Mouse (Mus musculus) cerebellum, adult 11 months (tissue): ENCODE data around the gene Urgcp.
"Not testable (repeated sequence)": the region's sequence is repeated elsewhere in the genome, so short reads cannot be mapped to it uniquely, and the experiment has no call there.

Experiments
- DNase-seq: peaks from one replicate; pipeline ENCODE4 v3.0.0; 2022

Gene Urgcp

DNA sequence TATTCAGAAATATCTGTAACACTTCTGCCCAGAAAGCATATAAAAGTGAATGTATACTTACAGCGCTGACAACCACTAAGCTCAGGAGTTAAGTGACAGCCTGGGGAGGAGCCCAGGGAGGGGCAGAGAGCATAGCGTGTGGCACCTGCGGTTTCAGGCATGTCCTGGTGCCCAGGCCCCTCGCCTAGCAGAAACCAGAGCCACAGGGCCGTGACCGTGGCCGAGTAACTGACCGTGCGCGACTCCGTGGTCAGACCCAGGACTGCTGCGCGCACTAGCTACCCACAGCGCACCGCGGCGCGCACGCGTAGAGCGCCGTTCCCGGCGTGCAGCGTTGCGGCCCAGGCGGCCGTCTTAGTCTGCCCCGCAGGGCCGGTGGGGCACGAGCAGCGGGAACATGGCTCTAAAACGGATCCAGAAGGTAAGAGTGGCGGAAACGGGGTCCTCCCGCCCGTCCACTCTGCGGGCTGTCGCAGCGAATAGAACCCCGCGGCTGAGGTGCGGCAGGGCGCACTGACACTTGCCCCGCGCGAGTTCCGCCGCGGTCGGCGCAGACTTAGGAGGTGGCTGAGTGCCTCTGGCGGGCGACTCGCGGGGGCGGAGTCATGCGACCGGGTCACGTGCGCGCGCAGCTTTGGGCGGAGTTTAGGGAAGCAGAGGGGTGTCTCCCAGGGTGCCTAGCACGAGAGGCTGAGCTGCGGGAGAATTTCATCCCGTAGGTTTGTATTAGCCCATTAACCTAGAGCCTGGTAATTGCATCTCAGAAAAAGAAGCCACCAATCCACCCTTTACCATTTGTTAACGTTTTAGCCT is at the start of gene Urgcp:
Urgcp (minus strand) TSS at position 557 of the 813 bp plus-strand sequence.
- DNase-seq: peak; percentile 92

DNA sequence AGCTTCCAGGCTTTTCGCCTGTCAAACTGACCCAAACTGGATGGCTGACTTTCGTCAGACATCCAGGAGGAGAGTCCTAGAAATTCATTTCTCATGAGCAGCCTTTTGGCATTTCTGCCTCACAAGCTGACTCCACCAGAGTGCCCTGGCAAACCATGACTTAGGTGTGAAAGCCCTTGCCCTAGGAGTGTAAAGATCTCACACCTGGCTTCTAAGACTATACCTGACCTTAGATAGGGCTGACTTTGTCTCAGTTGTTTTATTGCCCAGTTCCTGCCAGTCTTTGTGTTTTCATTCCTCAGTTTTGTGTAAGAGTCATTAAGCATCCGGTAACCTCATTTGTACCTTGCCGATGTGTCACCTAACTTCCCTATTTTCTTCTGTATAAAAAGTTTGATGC is 47.3 kb upstream of the Urgcp start:
- not testable (repeated sequence) for DNase-seq

- DNase-seq: no peak
Observed at GRCm38 (mm10) chr11:5807956-5808355, 45.8 kb upstream of the Urgcp start.

- no peak for DNase-seq
Observed at GRCm38 (mm10) chr11:5805711-5806110, 43.5 kb upstream of the Urgcp start.

- DNase-seq: no peak
Observed at GRCm38 (mm10) chr11:5804174-5804573, 42.0 kb upstream of the Urgcp start.

GRCm38 (mm10) chr11:5803551-5803981 is 41.4 kb upstream of the Urgcp start, which contains the start of gene Pgam2:
Gene Pgam2 (minus strand): TSS chr11:5803733.
- no peak for DNase-seq

DNA sequence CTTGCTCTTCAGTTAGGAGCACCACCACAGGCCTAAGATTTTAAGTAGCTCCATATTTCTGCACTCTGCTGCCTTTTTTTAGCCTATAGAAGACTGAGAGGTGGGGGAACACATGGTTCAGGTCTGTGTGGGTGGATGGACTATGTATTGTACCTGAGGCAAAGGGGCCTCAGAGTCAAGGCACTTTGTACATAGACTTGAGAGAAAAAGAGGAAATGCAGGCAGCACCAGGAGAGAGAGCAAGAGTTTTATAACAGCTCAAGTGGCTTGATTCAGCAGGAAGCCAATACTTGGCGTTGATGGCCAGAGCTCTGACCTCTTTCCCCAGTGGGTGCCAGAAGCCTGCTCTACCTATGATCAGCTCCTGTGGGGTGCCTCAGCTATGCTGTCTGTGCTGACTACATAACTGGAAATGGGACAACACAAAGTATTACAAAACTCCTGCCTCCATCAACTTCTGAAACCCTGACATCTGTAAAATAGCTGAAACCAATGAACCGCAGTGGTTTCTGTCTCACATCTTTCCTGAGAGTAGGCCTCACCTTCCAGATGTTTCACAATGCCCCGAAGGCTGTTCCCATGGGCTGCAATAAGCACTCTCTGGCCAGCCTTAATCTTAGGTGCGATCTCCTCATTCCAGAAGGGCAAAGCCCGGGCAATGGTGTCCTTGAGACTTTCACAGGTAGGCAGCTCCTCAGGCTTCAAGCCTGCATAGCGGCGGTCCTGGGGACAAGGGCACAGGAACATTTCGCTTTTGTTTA is 40.5 kb upstream of the Urgcp start:
- DNase-seq: no peak

GRCm38 (mm10) chr11:5802005-5802404 is 39.8 kb upstream of the Urgcp start:
- no peak for DNase-seq

DNA sequence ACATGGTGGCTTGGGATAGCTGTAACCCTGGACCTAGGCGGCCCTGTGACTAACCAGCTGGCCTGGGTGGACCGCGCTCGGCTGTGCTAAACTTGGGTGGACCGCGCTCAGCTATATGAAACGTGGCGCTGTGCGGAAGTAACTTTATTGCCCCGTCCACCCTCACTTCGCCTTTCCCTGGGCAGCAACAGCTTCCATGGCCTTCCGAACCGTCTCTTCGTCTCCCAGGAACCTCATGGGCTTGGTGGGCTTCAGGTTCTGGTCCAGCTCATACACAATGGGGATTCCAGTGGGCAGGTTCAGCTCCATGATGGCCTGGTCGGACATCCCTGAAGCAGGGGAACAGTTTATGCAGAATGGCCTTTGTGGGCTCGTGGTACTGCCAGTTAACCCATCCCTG is 39.3 kb upstream of the Urgcp start:
- DNase-seq: no peak

DNA sequence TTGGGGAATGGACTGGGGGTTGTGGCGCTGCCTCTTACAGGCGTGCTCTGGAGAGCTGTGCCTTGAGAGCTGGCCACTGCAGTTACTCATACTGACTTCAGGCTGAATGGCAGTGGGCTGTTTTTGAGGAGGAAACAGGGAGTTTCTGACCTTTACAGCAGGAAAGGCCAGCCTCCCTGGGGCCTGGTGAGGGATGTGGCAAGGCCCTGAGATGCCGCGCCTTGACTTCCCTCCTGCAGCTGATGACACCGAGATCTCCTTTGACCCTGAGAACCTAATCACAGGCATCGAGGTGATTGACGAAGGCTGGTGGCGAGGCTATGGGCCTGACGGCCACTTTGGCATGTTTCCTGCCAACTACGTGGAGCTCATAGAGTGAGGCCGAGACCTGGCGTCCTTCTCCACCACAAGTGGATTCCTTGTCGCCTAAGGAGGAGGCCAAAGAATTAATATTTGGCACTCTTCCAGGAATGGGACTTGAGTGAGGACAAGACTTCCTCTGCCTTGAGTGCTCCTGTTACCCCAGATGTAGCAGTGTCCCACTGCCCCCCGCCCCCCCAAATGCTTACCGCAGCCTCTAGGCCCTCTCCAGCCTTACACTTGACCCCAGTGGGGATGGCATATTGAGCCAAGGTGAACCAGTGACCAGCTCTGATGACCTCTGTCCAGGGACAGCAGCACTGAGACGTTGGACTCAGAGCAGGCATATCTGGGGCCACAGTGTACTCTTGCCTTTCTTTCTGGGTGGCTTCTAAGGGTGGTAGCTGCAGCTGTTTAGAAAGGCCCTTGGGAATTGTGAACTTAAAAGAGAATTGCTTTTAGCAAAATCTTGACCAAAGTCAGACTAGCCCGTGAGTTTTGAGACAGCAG is 37.7 kb upstream of the Urgcp start:
- no peak for DNase-seq

DNA sequence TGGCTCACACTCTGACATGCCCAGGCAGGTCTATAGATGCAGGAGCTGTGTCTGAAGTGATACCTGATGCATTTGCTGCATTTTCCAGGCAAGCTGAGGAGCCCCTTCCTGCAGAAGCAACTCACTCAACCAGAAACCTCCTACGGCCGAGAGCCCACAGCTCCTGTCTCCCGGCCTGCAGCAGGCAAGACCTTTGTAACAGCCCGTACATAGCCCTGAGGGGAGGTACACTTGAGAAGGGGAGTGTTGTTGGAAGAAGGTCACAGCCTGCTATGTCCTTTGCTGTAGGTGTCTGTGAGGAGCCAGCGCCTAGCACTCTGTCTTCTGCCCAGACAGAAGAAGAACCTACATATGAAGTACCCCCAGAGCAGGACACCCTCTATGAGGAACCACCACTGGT is 35.8 kb upstream of the Urgcp start:
- no peak for DNase-seq

GRCm38 (mm10) chr11:5797371-5797770 is 35.2 kb upstream of the Urgcp start:
- DNase-seq: no peak

GRCm38 (mm10) chr11:5796939-5797338 is 34.8 kb upstream of the Urgcp start:
- DNase-seq: no peak

- no peak for DNase-seq
Observed at GRCm38 (mm10) chr11:5795706-5796105, 33.5 kb upstream of the Urgcp start.

DNA sequence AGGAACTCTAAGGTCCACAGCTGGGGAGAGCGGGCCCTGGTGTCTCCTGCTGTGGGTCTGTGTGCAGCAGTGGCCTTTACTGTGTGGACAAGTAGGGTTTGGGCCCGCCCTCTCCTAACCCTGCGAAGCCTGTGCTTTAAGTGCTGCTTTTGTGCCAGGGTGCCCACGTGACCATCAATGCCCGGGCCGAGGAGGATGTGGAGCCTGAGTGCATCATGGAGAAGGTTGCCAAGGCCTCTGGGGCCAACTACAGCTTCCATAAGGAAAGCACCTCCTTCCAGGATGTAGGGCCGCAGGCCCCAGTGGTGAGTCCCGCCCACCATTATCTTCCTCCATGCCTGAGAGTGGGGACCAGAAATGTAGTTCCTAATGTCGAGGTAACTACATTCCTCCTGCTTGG is 33.1 kb upstream of the Urgcp start:
- no peak for DNase-seq

GRCm38 (mm10) chr11:5790431-5790830 is 28.3 kb upstream of the Urgcp start:
- DNase-seq: no peak

DNA sequence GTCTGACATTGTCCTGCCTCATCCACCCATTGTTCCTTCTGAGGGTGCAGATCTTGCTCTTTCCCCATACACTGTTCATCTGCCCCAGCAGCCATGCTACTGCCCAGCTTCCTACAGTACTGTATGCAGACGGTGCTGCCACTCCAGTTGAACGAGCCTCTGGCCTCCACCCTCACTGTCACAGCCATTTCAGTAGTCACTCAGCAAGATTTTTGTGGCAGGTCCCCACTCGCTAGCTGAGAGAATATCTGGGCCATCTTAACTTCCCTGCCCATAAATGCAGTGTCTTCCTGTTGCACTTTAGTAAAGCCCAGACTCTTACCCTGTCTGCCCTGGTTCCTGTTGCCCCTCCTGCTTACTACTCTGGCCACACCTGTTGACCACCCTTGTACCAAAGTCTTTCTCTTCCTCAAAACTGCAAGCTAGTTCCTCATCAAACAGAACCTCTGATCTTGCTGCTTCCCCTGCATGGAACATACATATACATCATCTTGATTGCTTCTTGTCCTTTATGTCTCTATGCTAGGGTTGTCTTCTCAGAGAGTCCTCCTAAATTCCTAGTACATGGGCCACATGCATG is 27.7 kb upstream of the Urgcp start:
- no peak for DNase-seq

DNA sequence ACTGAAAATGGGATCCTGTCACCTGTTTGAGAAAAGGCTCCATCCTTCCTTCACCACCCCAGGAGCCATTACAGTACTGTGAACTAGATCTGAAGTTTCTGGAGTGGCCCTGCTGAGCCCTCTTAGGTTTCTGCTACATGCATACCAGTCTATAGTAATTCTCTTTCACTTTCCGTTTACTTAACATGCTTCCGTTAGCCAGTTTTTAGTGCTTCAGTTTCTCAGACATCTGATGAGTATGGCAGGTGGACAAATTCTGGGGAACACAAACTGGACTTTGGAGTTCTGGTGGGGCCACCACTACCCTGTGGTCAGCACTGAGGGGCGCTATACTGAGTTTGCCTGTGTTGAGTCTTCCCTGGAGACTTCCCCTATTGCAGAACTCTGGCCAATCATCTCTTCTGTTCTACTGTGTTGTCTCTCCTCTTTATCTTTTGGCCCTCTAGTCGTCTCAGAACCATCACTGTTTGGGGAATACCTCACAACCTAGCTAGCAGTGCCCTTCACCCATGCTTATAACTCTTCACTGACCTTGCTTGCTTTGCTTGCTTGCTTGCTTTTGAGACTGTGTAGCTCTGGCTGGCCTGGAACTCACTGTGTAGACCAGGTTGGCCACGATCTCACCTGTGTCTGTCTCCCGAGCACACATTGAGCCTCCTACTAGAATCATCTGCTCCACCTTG is 27.0 kb upstream of the Urgcp start:
- no peak for DNase-seq

DNA sequence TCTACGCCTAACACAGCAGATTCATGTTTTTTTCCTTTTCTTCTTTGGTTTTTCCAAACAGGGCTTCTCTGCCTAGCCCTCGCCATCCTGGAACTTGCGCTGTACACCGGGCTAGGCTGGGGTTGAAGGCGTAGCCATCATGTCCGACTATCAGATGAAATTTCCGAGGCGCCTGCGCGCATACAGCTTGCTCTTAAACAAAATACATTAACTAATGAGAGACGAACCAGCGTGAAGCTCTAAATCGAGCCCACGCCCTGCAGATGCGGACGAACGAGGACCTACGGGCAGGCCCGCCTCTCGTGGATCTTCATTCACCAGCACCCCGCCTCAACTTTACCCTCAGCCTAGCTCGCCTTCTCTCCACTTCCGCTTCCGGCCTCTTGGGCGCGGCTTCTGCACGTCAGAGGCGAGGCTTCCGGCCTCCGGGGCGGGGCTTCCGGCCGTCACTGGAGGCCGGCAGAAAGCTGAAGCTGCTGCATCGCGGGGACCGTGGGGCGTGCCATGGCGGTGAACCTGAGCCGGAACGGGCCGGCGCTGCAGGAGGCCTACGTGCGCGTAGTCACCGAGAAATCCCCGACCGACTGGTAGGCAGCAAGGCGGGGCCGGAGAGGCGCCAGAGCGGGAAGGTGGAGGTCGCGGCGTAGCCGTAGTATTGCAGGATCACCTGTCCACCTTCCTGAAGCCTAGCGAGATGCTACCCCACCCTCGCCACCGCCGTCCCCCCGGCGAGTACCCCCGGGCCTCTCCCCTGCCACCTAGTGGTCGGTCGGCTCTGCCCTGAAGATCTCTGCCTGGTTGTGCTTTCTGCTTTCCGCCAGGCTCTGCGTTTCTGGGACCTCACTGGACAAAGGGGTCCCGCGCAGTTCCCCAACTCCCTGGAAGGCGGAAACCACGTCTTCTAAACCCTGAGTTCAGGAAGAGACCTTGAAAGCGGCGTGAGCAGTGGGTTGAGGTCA is 26.2 kb upstream of the Urgcp start, which contains the start of gene Dbnl:
Dbnl (plus strand) TSS at position 433 of the 959 bp plus-strand sequence.
- DNase-seq: peak; percentile 90

GRCm38 (mm10) chr11:5787671-5788055 is 25.5 kb upstream of the Urgcp start:
- no peak for DNase-seq

DNA sequence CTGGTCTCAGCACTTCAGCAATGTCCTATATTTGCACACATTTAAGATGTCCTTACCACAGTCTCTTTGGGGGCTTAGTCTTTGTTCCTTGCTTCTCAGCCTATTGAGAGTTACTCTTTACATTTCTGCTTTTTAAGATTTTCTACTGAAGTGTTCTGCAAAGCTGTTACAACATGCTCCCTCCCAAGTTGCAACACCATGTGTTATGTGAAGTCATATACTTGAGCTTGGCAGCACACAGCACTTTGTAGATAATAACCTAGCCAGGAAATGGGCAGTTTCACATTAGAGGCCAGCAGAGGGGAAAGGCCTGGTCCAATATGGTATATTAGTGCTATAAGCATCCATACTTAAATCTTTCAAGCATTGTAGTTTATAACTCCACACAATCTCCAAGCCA is 23.6 kb upstream of the Urgcp start:
- no peak for DNase-seq
